Mouse (Mus musculus) neural tube, embryonic 11.5 days (tissue): ENCODE results near the gene Mtus2. TPM values are rescaled to one million over a fixed set of nuclear protein-coding genes. Genes with fewer than 3 reads are reported as not detected.

Source experiments
- ATAC-seq: fragments of 200-750 bp; cut with Nextera tagmentation; 2 replicates; pipeline ENCODE4 v1.8.0; 2017; ENCODE audit warnings: moderate number of reproducible peaks, mild to moderate bottlenecking, moderate TSS enrichment, moderate library complexity; ENCODE audit not compliant: insufficient read depth, low FRiP score, low TSS enrichment
- DNase-seq: peaks from one replicate; pipeline ENCODE4 v3.0.0-alpha.2; 2015; ENCODE audit warnings: low spot score
- H3K27ac ChIP-seq: fragments of 300-500 bp; sonication (generic); 2 replicates; pipeline ENCODE4 v1.5.1; 2014; ENCODE audit warnings: low read depth, mild to moderate bottlenecking, low read length
- H3K27me3 ChIP-seq: fragments of 300-500 bp; sonication (generic); 2 replicates; pipeline ENCODE4 v1.6.1; 2014; ENCODE audit warnings: mild to moderate bottlenecking, low read length, mixed read lengths; ENCODE audit not compliant: control insufficient read depth, insufficient read depth
- H3K36me3 ChIP-seq: fragments of 300-500 bp; sonication (generic); 2 replicates; pipeline ENCODE4 v1.6.1; 2014; ENCODE audit warnings: mild to moderate bottlenecking, low read length, moderate library complexity, mixed read lengths; ENCODE audit not compliant: control insufficient read depth, insufficient read depth
- H3K4me1 ChIP-seq: fragments of 300-500 bp; sonication (generic); 2 replicates; pipeline ENCODE4 v1.6.1; 2014; ENCODE audit warnings: low read length, mixed read lengths; ENCODE audit not compliant: control insufficient read depth, insufficient read depth
- H3K4me2 ChIP-seq: fragments of 300-500 bp; sonication (generic); 2 replicates; pipeline ENCODE4 v1.6.1; 2014; ENCODE audit warnings: low read depth, mild to moderate bottlenecking, moderate library complexity
- H3K4me3 ChIP-seq: fragments of 300-500 bp; sonication (generic); 2 replicates; pipeline ENCODE4 v1.5.1; 2014; ENCODE audit warnings: low read depth, low read length
- H3K9ac ChIP-seq: fragments of 300-500 bp; sonication (generic); 2 replicates; pipeline ENCODE4 v1.6.1; 2014; ENCODE audit warnings: mild to moderate bottlenecking, low read length
- H3K9me3 ChIP-seq: fragments of 300-500 bp; sonication (generic); 2 replicates; pipeline ENCODE4 v1.6.1; 2016; ENCODE audit warnings: low read length; ENCODE audit not compliant: control insufficient read depth
- WGBS: fragments of 180-500 bp; shearing (Covaris S2); extraction: QIAGEN DNeasy Blood & Tissue Kit; methylation state at CpG from one replicate; pipeline ENCODE4 v1.1.7; 2014; 5-methylcytosine and 5-hydroxymethylcytosine counted together
- polyA plus RNA-seq: library from polyadenylated mRNA; unstranded; fragments of >200 nt; fragmentation: Nextera tagmentation; extraction: Ambion mirVana; gene quantifications from 2 replicates; pipeline ENCODE4 v1.2.1, GENCODE M21; 2014

The Mtus2 gene
- polyA plus RNA-seq, 1 experiment from 2014 or later: 27.5 TPM

DNA sequence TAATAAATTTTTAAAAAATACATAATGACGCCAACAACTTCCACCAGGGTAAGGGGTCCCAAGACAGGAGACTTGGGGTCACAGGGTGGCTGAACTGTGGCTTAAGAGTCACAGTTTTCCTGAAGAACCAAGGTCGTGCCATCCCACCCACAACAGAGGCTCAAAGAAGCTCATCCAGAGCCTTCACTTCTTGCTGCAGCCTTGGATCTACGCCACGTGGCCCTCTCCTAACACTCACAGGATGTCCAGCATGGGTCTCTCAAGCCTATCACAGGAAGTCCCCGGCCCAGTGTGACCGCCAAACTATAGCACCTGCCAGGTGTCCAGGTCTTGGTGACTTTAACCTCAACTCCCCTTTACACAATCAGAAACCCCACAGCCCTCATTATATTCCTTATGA is 400.0 kb downstream of the Mtus2 start:
- H3K4me1 ChIP-seq: no peaks in the 10 kb centered on the region
- ATAC-seq (no peak), DNase-seq (no peak)
- H3K36me3 ChIP-seq: no peaks in the 10 kb centered on the region
- H3K27ac ChIP-seq: no peak overlapping the region
- H3K4me3 ChIP-seq: no peak overlapping the region
- no peaks in the 10 kb centered on the region for H3K27me3 ChIP-seq
- 91% methylated on average over 6 of the region's 6 CpGs for WGBS
- H3K4me2 ChIP-seq: no peak overlapping the region
- no peaks in the 10 kb centered on the region for H3K9me3 ChIP-seq
- H3K9ac ChIP-seq: no peak overlapping the region

DNA sequence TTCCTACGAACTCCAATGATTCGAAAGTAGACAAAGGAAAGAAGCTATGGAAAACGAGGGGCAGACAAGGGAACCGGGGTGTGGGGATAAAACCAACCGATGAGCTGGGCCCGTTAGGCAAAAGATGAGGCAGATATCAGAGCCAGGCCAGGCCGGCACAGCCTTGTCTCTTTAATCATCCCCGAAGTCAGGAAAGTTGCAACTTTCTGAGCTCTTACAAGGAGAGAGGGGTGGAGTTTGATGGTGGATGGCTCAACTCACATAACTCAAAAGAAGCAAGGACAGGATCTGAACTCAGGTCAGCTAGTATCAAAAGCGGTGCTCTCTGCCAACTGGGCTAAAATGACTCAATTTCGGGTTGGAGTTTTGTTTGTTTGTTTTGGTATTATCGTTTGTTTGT is 402.0 kb downstream of the Mtus2 start:
- ATAC-seq: no peak
- no peaks in the 10 kb centered on the region for H3K27me3 ChIP-seq
- WGBS: 92% methylated on average over 11 of the region's 11 CpGs
- H3K9me3 ChIP-seq: no peaks in the 10 kb centered on the region
- H3K4me1 ChIP-seq: no peaks in the 10 kb centered on the region
- no peaks in the 10 kb centered on the region for H3K36me3 ChIP-seq
- no peak overlapping the region for H3K27ac ChIP-seq
- no peak overlapping the region for H3K4me2 ChIP-seq
- H3K4me3 ChIP-seq: no peak overlapping the region
- H3K9ac ChIP-seq: no peak overlapping the region
- no peak for DNase-seq

DNA sequence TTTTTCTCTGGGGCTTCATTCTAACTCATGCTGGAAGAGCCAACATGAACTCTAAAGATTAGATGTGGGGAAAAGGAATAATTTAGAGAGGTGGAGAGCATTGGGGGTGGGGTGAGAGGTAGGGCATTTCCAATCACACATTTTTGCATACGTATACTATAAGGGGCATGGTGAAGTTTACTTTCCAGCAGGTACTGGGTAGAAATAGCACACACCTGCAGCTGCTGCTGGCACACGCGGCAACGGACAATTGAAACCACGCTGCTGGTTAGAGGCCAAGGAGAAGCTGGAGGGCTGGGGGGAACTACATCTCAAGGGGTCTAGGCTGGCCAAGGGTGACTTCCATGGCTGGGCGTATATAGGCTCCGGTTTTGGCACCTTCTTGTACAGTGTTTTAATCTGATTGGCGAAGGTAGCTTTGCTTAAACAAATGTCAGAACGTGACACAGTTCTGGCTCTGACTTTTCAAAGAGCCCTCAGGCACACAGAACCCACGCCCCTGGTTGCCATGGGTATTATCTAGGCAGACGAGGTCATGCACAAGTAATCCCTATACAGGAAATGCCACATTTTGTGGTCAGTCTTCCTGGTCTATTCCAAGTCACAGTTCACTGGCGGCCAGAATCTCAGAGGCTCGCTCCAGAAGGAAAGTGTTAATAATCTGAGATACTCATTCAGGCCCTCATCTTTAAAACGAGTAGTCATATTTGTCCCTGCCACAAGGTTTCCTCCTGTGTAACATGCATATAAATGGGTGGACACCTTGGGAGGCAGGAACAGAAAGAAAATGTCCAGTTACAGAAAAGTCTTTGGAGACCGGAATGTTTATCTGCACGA is 404.0 kb downstream of the Mtus2 start:
- ATAC-seq (no peak), DNase-seq (no peak)
- Histone ChIP-seq H3K4me2 (no peak overlapping the region), H3K9ac (no peak overlapping the region), H3K36me3 (no peaks in the 10 kb centered on the region), H3K9me3 (no peaks in the 10 kb centered on the region), H3K4me1 (no peaks in the 10 kb centered on the region), H3K27me3 (no peaks in the 10 kb centered on the region), H3K4me3 (no peak overlapping the region), H3K27ac (no peak overlapping the region)
- 83% methylated on average over 16 of the region's 16 CpGs for WGBS

DNA sequence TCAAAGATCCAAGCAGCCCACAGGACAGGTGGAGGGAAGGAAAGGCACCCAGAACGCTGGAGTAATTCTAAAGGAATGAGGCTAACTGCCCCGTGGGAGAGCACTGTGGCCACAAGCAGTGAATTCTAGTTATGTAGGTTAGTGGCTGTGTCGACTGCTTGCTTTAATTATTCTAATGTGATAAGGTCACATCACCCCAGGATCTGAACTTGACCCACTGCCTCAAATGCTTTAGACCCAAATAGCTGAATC is 404.6 kb downstream of the Mtus2 start:
- no peaks in the 10 kb centered on the region for H3K36me3 ChIP-seq
- ATAC-seq (no peak), DNase-seq (no peak)
- no peak overlapping the region for H3K4me2 ChIP-seq
- no peaks in the 10 kb centered on the region for H3K27me3 ChIP-seq
- H3K9ac ChIP-seq: no peak overlapping the region
- H3K4me1 ChIP-seq: no peaks in the 10 kb centered on the region
- H3K27ac ChIP-seq: no peak overlapping the region
- no peaks in the 10 kb centered on the region for H3K9me3 ChIP-seq
- no peak overlapping the region for H3K4me3 ChIP-seq
- 57% methylated on average over 3 of the region's 3 CpGs for WGBS

DNA sequence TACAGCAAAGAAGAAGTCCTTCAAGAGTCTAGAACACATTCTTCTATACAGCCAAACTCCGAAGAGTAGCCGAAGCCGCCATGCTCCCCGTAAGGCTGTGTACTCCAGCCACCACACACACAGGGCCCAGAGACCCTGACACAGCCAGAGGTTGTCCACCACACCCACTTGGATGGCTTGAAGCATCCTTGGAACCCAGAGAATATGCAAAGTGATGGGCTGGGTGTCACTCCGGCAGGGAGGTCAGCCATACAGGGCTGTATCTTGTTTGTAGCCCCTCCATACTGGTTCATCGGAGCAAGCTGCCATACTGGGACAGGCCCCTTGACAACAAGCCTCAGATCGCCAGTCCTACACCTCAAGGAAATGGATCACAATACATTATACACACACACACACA is 405.2 kb downstream of the Mtus2 start:
- no peaks in the 10 kb centered on the region for H3K9me3 ChIP-seq
- H3K4me3 ChIP-seq: no peak overlapping the region
- H3K9ac ChIP-seq: no peak overlapping the region
- H3K36me3 ChIP-seq: no peaks in the 10 kb centered on the region
- H3K27me3 ChIP-seq: no peaks in the 10 kb centered on the region
- H3K4me2 ChIP-seq: no peak overlapping the region
- DNase-seq: no peak
- no peak for ATAC-seq
- H3K4me1 ChIP-seq: no peaks in the 10 kb centered on the region
- 96% methylated on average over 7 of the region's 7 CpGs for WGBS
- no peak overlapping the region for H3K27ac ChIP-seq

DNA sequence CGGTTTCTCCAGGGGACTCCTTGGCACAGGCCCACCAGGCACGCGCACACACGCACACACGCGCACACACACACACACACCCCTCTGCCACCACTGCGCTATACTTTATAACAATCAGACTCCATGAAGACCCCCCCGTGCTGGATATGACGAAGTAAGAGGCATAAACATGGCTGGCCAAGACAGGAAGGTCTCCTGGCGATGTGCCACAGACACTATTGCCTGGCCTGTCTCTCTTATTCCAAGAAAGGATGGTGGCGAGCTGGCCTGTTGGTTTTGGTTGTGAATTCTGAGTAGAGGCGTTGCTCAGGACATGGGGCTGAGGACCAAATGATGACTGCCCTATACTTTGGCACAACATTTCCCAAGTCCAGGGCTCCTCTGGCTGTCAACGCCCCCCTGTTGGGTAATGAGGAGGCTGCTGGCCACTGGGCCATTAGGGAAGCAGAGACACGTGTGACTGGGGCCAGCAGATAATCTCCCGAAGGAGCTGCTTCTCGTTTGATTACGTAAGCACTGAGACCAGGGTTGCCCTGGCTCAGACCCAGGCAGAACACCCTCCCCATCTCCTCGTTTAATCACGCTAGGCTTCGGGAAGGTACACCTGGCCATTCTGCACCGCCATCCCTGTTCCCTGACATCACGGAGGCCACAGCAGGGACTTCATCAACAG is 406.5 kb downstream of the Mtus2 start:
- H3K9me3 ChIP-seq: no peaks in the 10 kb centered on the region
- H3K36me3 ChIP-seq: no peaks in the 10 kb centered on the region
- 91% methylated on average over 22 of the region's 22 CpGs for WGBS
- DNase-seq (no peak), ATAC-seq (no peak)
- no peak overlapping the region for H3K4me3 ChIP-seq
- no peak overlapping the region for H3K27ac ChIP-seq
- H3K4me1 ChIP-seq: no peaks in the 10 kb centered on the region
- no peak overlapping the region for H3K4me2 ChIP-seq
- H3K27me3 ChIP-seq: no peaks in the 10 kb centered on the region
- no peak overlapping the region for H3K9ac ChIP-seq

Other genes with a start within 250 kb of the Mtus2 start
- gene Flt1, start 231.3 kb upstream of the Mtus2 start, polyA plus RNA-seq: 13.1 and 13.9 TPM in 2 replicates
- 480 and 499 TPM in 2 replicates for gene Pomp, start 96.9 kb upstream of the Mtus2 start, polyA plus RNA-seq
- 3.0 and 4.0 TPM in 2 replicates for gene Slc46a3, start 62.5 kb upstream of the Mtus2 start, polyA plus RNA-seq